Mouse (Mus musculus) telencephalon, adult 2 months (tissue): ENCODE measurements around the gene Vamp2.
A peak's percentile ranks its signal among the peaks of the same experiment; 100 is the strongest.

Source experiments
- DNase-seq: peaks from one replicate; pipeline ENCODE4 v3.0.0-alpha.2; 2011; ENCODE audit warnings: low read depth, low spot score

Vamp2 gene

GRCm38 (mm10) chr11:69111865-69112264 lies 23.6 kb downstream of the Vamp2 start:
- no peak for DNase-seq

GRCm38 (mm10) chr11:69114018-69114417 lies 25.7 kb downstream of the Vamp2 start:
- DNase-seq = no peak

- DNase-seq = no peak
These were observed 26.3 kb downstream of the Vamp2 start for GRCm38 (mm10) chr11:69114621-69115020.

GRCm38 (mm10) chr11:69116843-69117242 lies 28.6 kb downstream of the Vamp2 start:
- DNase-seq = no peak

GRCm38 (mm10) chr11:69117737-69118695 lies 29.7 kb downstream of the Vamp2 start:
- DNase-seq = no peak

DNA sequence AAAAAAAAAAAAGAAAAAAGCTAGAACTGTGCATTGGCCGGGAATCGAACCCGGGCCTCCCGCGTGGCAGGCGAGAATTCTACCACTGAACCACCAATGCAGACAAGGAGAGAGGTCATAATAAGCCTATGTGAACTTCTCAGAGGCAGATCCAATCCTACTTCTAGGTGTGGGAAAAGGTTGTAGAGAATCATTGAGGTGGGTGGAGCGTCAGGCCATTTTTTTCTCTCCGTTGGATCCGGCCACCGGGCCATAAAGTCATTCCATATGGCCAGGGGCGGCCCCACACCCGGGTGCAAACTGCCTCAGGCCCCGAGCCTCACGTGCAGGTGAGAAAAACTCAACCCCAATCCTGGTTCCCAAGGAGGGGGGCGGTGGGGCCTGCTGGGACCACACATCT lies 30.5 kb downstream of the Vamp2 start:
- DNase-seq = no peak

DNA sequence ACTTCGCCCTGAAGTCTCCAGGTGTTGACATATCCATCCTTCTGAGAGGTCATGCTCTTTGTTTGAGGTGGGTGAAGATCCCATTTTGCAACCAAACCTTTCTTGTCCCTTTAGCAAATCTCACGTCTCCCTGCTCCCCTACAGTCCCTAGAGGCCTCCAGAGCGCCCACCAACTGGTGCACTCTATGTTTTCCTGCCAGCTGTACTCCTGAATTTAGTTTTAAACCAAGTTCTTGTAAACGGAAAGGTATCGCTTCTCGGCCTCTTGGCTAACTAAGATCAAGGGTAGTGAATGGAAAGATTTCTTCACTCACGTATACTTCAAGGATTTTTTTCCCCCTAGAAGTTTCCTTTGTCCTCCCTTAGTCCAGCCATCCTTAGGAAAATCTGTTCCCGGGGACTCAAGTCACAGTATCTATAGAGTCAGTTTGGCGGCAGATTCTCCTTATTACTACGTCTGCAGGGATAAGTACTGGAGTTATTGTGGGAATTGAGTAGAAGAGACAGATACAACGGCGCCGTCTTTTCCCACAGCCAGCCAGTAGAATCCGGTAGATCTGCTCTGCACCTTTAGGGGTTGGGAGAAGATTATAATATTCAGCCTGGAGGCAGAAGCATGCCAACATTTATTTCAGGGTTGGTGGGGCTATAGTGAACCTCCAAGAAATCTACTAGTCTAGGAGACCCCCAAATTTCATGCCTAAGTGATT lies 31.3 kb downstream of the Vamp2 start:
- no peak for DNase-seq

DNA sequence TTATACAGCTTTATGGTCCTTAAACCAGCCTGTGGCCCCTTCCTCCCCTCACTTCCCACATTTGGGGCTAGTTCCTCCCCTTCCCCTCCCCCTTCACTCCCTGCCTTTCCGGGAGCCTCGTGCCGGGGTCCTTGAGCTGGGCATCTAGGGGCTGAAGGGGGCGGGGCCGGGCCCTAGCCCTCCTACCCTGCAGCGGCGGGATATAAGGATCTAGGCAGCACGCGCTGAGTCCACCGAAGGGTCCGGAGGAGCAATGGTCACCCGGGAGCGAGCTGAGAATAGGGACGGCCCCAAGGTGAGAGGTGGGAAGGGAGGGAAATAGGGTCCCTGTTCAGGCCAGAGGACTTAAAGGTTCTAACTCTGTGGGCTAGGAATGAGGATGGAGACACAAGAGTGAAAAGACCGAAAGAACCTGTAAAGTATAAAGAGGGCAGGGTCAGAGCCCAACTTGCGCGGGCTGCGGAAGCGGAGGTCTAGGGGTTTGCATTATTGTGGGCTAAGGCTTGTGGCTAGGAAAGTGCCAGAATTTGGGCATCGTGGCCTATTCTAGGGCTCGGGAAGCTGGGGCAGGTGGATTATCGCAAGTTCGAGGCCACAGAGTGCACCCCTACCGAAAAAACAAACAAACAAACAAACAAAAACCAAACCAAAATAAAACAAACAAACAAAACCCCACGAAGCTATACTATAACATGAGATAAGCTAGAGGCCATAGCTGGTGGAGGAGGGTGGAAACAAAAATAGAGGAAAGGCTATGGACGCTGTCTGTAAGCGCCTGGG lies 32.1 kb downstream of the Vamp2 start, which contains the start of gene Hes7:
Gene Hes7 (plus strand): TSS at position 184 of the 780 bp plus-strand sequence.
- DNase-seq = no peak

GRCm38 (mm10) chr11:69121001-69121740 lies 32.9 kb downstream of the Vamp2 start:
- no peak for DNase-seq

- DNase-seq = no peak
These were observed 33.5 kb downstream of the Vamp2 start for GRCm38 (mm10) chr11:69121741-69122335.

DNA sequence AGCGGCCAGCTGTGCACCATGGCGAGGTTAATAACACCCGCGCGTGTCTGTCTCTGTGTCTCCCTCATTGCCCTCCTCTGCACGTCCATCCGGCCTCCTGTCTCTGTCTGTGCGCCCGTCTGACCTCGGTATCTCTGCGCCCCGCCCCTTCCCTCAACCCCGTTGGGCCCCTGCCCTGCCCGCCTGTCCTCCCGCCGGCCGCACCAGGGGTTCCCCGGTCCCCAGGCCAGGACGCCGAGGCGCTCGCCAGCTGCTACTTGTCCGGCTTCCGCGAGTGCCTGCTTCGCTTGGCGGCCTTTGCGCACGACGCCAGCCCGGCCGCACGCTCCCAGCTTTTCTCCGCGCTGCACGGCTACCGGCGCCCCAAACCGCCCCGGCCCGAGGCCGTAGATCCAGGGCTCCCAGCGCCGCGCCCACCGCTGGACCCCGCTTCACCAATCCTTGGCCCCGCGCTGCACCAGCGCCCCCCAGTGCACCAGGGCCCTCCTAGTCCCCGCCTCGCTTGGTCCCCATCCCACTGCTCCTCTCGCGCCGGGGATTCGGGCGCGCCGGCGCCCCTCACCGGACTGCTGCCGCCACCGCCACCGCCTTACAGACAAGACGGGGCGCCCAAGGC lies 34.2 kb downstream of the Vamp2 start, which contains the start of gene 9130213A22Rik:
Gene 9130213A22Rik (minus strand): TSS at position 254 of the 616 bp plus-strand sequence.
- DNase-seq = no peak

- DNase-seq = no peak
These were observed 34.9 kb downstream of the Vamp2 start for GRCm38 (mm10) chr11:69123056-69123692.

DNA sequence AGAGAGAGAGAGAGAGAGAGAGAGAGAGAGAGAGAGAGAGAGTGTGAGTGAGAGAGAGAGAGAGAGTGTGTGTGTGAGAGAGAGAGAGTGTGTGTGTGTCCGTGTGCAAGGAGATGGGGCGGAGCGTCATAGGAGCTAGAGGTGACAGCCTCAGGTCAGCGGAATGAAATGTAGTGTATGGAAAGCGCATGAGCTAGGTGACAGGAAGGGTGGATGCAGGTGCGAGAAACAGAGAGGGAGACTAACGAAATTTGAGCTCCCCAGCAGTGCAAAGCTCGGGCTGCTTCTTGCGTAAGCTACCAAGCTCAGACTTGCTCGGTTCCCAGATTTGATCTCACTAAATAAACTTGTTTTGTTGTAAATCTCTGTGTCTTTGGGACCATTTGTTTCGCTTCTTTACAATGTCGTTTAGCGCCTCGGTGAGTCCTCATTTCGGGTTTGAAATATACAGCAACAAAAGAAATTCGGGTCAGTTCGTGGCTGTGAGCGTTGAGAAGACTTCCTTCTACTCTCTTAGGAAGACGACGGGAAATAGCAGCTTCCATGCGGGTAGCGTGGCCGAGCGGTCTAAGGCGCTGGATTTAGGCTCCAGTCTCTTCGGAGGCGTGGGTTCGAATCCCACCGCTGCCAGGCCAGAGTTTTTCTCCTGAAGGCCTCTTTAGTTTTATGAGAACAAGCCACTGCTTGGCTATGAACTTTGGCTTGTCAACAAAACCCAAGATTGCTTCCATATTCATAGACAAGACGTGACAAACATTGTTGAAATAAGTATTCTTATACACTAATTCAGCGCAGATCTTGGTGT lies 35.6 kb downstream of the Vamp2 start:
- peak; percentile 86 for DNase-seq

GRCm38 (mm10) chr11:69124498-69124847 lies 36.2 kb downstream of the Vamp2 start:
- DNase-seq = no peak

DNA sequence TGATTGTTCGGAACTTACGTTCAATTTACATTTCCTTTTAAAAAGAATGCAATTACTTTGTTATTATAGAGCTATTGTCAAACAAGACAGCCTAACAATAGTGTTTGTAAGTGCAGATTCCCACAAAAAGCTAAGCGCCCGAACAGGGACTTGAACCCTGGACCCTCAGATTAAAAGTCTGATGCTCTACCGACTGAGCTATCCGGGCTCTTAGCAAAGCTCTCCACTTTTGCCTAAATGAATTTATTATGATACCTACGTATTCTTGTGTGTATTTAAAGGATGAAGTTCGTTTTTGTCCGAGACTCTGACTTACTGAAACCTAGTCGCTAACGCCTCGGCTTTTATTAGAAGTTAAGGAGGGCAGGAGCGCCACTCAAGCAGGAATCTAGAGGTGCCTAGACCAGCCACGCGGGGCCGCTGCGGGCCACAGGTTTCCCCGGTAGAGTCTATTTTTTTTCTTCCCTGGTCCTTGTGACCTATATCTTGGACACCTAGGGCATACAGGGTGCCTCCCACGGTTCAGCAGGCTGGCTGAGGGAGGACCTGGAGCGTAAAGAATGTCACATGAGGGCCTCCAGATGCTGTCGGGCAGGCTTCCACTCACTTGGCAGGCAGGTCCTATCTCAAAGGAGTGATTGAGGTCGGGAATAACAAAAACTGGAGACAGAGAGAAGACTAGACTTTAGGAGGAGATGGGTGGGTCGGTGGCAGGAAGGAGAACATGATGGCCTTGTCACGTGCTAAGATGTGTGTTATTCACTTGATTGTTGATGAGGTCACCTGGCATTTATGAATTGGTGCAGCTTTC lies 37.0 kb downstream of the Vamp2 start:
- peak; percentile 81 for DNase-seq

DNA sequence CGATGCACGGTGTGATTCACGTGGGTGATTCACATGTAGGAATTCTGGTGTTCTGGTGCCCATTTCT lies 37.4 kb downstream of the Vamp2 start, which contains the start of gene Aloxe3:
Gene Aloxe3 (plus strand): TSS at position 45 of the 67 bp plus-strand sequence.
- DNase-seq = no peak

DNA sequence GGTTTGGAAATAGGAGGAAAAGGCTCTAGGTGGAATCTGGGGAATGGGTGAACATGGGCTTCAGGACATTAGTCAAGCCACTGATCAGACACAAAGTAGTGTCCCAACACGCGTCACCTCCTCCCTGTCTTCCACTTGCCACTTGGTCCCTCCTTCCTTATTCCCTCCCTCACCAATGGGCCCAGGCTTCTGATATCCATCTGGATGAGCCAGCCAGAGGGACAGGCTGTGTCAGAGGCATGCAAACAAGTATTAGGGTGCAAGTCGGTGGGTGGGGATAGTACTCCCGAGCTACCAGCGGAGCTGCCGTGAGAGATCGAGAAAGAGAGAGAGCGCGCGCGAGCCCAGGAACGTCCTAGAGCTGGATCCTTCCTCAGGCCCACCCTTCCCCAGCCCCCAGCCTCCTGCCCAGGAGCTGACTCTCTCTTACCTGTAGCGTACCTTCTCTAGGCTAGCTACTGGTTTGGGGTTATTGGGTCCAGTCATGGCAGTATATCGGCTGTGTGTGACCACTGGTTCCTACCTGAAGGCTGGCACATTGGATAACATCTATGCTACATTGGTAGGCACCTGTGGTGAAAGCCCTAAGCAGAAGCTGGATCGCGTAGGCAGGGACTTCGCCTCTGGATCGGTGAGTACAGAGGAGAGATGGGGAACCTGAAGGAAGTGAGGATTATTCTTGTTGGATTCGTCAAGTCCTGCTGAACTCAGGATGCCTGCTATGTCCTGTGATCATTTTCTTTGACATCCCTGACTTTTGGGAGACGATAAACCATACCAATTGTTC lies 37.8 kb downstream of the Vamp2 start:
- DNase-seq = no peak

DNA sequence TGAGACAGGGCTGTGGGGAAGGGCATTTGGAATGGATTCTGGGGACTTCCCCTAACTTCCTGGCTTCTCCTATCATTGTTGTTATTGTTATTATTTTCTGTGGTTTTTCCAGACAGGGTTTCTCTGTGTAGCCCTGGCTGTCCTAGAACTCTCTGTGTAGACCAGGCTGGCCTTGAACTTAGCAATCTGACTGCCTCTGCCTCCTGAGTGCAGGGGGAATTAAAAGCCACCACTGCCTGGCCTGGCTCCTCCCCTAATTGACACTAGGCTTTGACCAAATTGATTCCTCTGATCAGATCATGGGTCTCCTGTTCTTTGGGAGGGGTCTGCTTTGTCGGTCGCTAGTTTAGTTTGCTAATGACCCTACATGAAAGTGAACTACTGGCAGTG lies 38.4 kb downstream of the Vamp2 start:
- DNase-seq = no peak
